In genomic region chr6:118168106-118168505, GRCm38 (mm10) we compare ENCODE assay signal across 29 mouse cellular contexts. TPM values are rescaled to one million over a fixed set of nuclear protein-coding genes. Genes with fewer than 3 reads are reported as not detected.
"Had no signal": no experiment of that assay in that cellular context is flagged by ENCODE, and none has a peak within 500 bp of the region (broad histone marks: within the 10 kb centered on the region; RNA-seq: fewer than 3 reads in every experiment).

No protein-coding gene starts in this region.

- H3K27me3 ChIP-seq: embryonic facial prominence, embryonic 12.5 days; embryonic facial prominence, embryonic 13.5 days; embryonic facial prominence, embryonic 15.5 days; forebrain, embryonic 12.5 days; forebrain, embryonic 13.5 days; forebrain, embryonic 15.5 days had no signal

- H3K9me3 ChIP-seq: embryonic facial prominence, embryonic 10.5 days; embryonic facial prominence, embryonic 12.5 days; embryonic facial prominence, embryonic 13.5 days; embryonic facial prominence, embryonic 15.5 days; forebrain, embryonic 10.5 days; forebrain, embryonic 12.5 days; forebrain, embryonic 13.5 days; forebrain, embryonic 15.5 days had no signal

- H3K4me2 ChIP-seq: embryonic facial prominence, embryonic 12.5 days; embryonic facial prominence, embryonic 13.5 days; embryonic facial prominence, embryonic 15.5 days; forebrain, embryonic 12.5 days; forebrain, embryonic 13.5 days; forebrain, embryonic 15.5 days had no signal

- H3K4me3 ChIP-seq: embryonic facial prominence, embryonic 10.5 days; embryonic facial prominence, embryonic 12.5 days; embryonic facial prominence, embryonic 13.5 days; embryonic facial prominence, embryonic 15.5 days; erythroblast, embryonic 14.5 days; forebrain, embryonic 10.5 days; forebrain, embryonic 12.5 days; forebrain, embryonic 13.5 days; forebrain, embryonic 15.5 days; gastrocnemius, adult 2 months; heart, adult 2 months had no signal

- H3K36me3 ChIP-seq: embryonic facial prominence, embryonic 10.5 days; embryonic facial prominence, embryonic 12.5 days; embryonic facial prominence, embryonic 13.5 days; embryonic facial prominence, embryonic 15.5 days; forebrain, embryonic 10.5 days; forebrain, embryonic 12.5 days; forebrain, embryonic 15.5 days had no signal

- H3K9ac ChIP-seq: embryonic facial prominence, embryonic 12.5 days; embryonic facial prominence, embryonic 13.5 days; embryonic facial prominence, embryonic 15.5 days; forebrain, embryonic 12.5 days; forebrain, embryonic 13.5 days; forebrain, embryonic 15.5 days; forebrain, postnatal 0 days had no signal

- H3K27ac ChIP-seq: embryonic facial prominence, embryonic 10.5 days; embryonic facial prominence, embryonic 12.5 days; embryonic facial prominence, embryonic 13.5 days; embryonic facial prominence, embryonic 15.5 days; forebrain, embryonic 10.5 days; forebrain, embryonic 12.5 days; forebrain, embryonic 13.5 days; forebrain, embryonic 15.5 days; gastrocnemius, adult 2 months; heart, adult 2 months had no signal

- DNase-seq: cerebellum, adult 8-10 months; cerebellum, adult 9-10 months; cerebellum, adult 9-11 months; cerebellum, postnatal 10 days; cerebellum, postnatal 14 days; cerebellum, postnatal 25 days; cerebellum, postnatal 36 days; embryo, embryonic 11 days; forebrain, postnatal 0 days; gastrocnemius, adult 2 months; gastrocnemius, postnatal 10 days; gastrocnemius, postnatal 14 days; gastrocnemius, postnatal 25 days; gastrocnemius, postnatal 36 days; heart, adult 18-20 months; heart, adult 2 months had no signal

- ATAC-seq: forebrain, embryonic 13.5 days; forebrain, embryonic 14.5 days; forebrain, embryonic 15.5 days; forebrain, embryonic 16.5 days; forebrain, postnatal 0 days had no signal

- H3K4me1 ChIP-seq: embryonic facial prominence, embryonic 10.5 days; embryonic facial prominence, embryonic 12.5 days; embryonic facial prominence, embryonic 13.5 days; embryonic facial prominence, embryonic 15.5 days; forebrain, embryonic 10.5 days; forebrain, embryonic 12.5 days; forebrain, embryonic 13.5 days; forebrain, embryonic 15.5 days had no signal

RNA-seq across cellular contexts. Expression of gene Ret, which starts 29.4 kb away (rescaled TPM):
- total RNA-seq: common myeloid progenitor, adult 5-6 weeks; granulocyte monocyte progenitor cell, adult 5-6 weeks had no signal
- polyA plus RNA-seq: erythroblast, embryonic 14.5 days had no signal
